Mouse (Mus musculus): ENCODE results near the gene Prps1.

DNA sequence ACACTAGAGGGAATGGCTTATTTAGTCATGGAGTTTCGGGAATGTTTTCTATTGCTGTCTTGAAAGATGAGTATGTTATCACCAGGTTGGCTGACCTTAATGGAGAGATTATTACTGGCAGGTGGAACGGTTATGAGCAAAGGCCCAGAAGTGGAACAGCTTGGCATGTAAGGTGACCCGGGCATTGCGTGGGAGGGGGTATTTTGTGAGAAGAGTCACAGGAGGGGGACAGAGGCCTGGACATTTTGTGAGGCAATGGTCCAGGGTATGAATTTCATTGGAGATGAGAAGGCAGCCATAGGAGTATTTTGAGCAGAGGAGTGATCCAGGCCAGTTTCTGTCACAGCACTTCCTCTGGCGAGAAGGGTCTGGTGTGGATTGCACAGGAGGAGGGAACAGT lies 67.8 kb downstream of the Prps1 start:
- TF ChIP-seq CTCF (IDR thresholded peaks at IDR 0.05; ENCODE audit: control insufficient read depth, insufficient read depth, low read length) (no peak), POLR2A (IDR thresholded peaks at IDR 0.05; ENCODE audit: borderline replicate concordance, control insufficient read depth, low read depth, low read length) (no peak)

Data from bone marrow, adult 2 months (tissue).